16 mouse cellular contexts compared by ENCODE assay signal in the genomic region with DNA sequence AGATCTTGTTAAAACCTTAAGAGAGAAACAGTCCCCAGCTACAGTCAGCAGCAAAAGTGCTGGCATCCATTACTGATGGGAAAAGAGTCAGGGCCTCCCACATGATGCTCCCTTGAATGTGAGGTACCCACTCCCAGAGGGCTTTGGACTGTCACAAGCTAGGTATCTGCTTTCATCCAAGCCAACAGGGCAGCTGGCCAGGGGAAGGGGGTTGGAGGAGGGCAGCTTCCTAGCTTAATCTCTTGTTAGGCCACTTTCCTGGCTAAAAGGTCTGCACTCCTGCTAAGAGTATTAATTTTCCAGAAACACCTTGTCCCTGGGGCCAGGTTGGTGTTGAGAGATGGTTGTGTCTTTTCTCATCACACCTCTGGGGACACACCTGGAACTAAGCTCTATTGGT.
DNase-seq lines count a peak whose midpoint lies in the region; ATAC-seq and TF ChIP-seq lines count a peak whose summit lies in the region.
"Had no signal": no experiment of that assay in that cellular context is flagged by ENCODE, and none has a peak within 500 bp of the region (broad histone marks: within the 10 kb centered on the region; RNA-seq: fewer than 3 reads in every experiment).

No protein-coding gene starts in this region.

- no peak overlapping the region for H3K4me2 ChIP-seq in heart, embryonic 15.5 days
- H3K4me2 ChIP-seq in neural tube, embryonic 11.5 days (ENCODE audit: low read depth) = no peak overlapping the region
- H3K4me2 ChIP-seq in embryonic facial prominence, embryonic 12.5 days (replicated peaks) = no peak overlapping the region
- no peak overlapping the region for H3K4me2 ChIP-seq in midbrain, embryonic 13.5 days (replicated peaks)
- H3K4me2 ChIP-seq: lung, embryonic 14.5 days; neural tube, embryonic 12.5 days had no signal

- H3K9me3 ChIP-seq in heart, embryonic 15.5 days (replicated peaks) = no peaks in the 10 kb centered on the region
- no peaks in the 10 kb centered on the region for H3K9me3 ChIP-seq in neural tube, embryonic 11.5 days (ENCODE audit: control insufficient read depth, low read length)
- no peaks in the 10 kb centered on the region for H3K9me3 ChIP-seq in embryonic facial prominence, embryonic 12.5 days
- H3K9me3 ChIP-seq in midbrain, embryonic 13.5 days = no peaks in the 10 kb centered on the region
- H3K9me3 ChIP-seq: neural tube, embryonic 12.5 days had no signal

- H3K36me3 ChIP-seq in heart, embryonic 15.5 days = no peaks in the 10 kb centered on the region
- H3K36me3 ChIP-seq in heart, adult 2 months (ENCODE audit: control insufficient read depth, insufficient read depth, low read length) = no peaks in the 10 kb centered on the region
- H3K36me3 ChIP-seq in neural tube, embryonic 11.5 days (ENCODE audit: control insufficient read depth, insufficient read depth, low read length) = no peaks in the 10 kb centered on the region
- no peaks in the 10 kb centered on the region for H3K36me3 ChIP-seq in embryonic facial prominence, embryonic 12.5 days
- H3K36me3 ChIP-seq in midbrain, embryonic 13.5 days = no peaks in the 10 kb centered on the region
- H3K36me3 ChIP-seq: neural tube, embryonic 12.5 days had no signal

- peaks cover 23% of the 10 kb centered on the region for H3K4me1 ChIP-seq in heart, embryonic 15.5 days (replicated peaks)
- peaks cover 12% of the 10 kb centered on the region for H3K4me1 ChIP-seq in heart, adult 2 months (ENCODE audit: control insufficient read depth, insufficient read depth, low read length)
- H3K4me1 ChIP-seq in neural tube, embryonic 11.5 days (ENCODE audit: control insufficient read depth, insufficient read depth, low read length) = no peaks in the 10 kb centered on the region
- H3K4me1 ChIP-seq in embryonic facial prominence, embryonic 12.5 days = peaks cover 22% of the 10 kb centered on the region
- peaks cover 19% of the 10 kb centered on the region for H3K4me1 ChIP-seq in midbrain, embryonic 13.5 days (replicated peaks)

- peaks cover 6% of the 10 kb centered on the region; the same call in 1 of the 2 replicates for H3K27me3 ChIP-seq in heart, embryonic 15.5 days
- no peaks in the 10 kb centered on the region for H3K27me3 ChIP-seq in heart, adult 2 months (ENCODE audit: control insufficient read depth, insufficient read depth, low read length)
- no peaks in the 10 kb centered on the region for H3K27me3 ChIP-seq in neural tube, embryonic 11.5 days (ENCODE audit: control insufficient read depth, insufficient read depth, low read length)
- no peaks in the 10 kb centered on the region for H3K27me3 ChIP-seq in embryonic facial prominence, embryonic 12.5 days
- H3K27me3 ChIP-seq in midbrain, embryonic 13.5 days = no peaks in the 10 kb centered on the region
- H3K27me3 ChIP-seq: neural tube, embryonic 12.5 days had no signal

- H3K4me3 ChIP-seq in heart, embryonic 15.5 days = no peak overlapping the region
- H3K4me3 ChIP-seq in heart, adult 2 months = no peak overlapping the region
- no peak overlapping the region for H3K4me3 ChIP-seq in neural tube, embryonic 11.5 days (ENCODE audit: low read depth, low read length)
- H3K4me3 ChIP-seq in embryonic facial prominence, embryonic 12.5 days = no peak overlapping the region
- H3K4me3 ChIP-seq in midbrain, embryonic 13.5 days (replicated peaks) = no peak overlapping the region
- H3K4me3 ChIP-seq: erythroblast, embryonic 14.5 days; neural tube, embryonic 12.5 days had no signal

- no peaks in the 10 kb centered on the region for H3K79me2 ChIP-seq in heart, adult 2 months (replicated peaks; ENCODE audit: control insufficient read depth, insufficient read depth, low read length)

- H3K27ac ChIP-seq in heart, embryonic 15.5 days = peak overlapping the region; percentile 54; the same call in 1 of the 2 replicates
- no peak overlapping the region for H3K27ac ChIP-seq in heart, adult 2 months
- 0 out of 2 replicates have a peak overlapping the region, but pooled peaks have one; percentile 7 for H3K27ac ChIP-seq in neural tube, embryonic 11.5 days (ENCODE audit: low read depth, low read length)
- peak overlapping the region; percentile 24; the same call in 1 of the 2 replicates for H3K27ac ChIP-seq in embryonic facial prominence, embryonic 12.5 days
- no peak overlapping the region for H3K27ac ChIP-seq in midbrain, embryonic 13.5 days
- H3K27ac ChIP-seq: neural tube, embryonic 12.5 days had no signal

- 0 out of 2 replicates have a peak overlapping the region, but pooled peaks have one; percentile 21 for H3K9ac ChIP-seq in heart, embryonic 15.5 days
- no peak overlapping the region for H3K9ac ChIP-seq in heart, adult 2 months (ENCODE audit: low read depth, low read length)
- no peak overlapping the region for H3K9ac ChIP-seq in neural tube, embryonic 11.5 days (ENCODE audit: low read length)
- H3K9ac ChIP-seq in embryonic facial prominence, embryonic 12.5 days = no peak overlapping the region
- no peak overlapping the region for H3K9ac ChIP-seq in midbrain, embryonic 13.5 days (replicated peaks)
- H3K9ac ChIP-seq: lung, embryonic 14.5 days; neural tube, embryonic 12.5 days had no signal

- no peak for TF ChIP-seq EP300 in heart, adult 2 months (IDR thresholded peaks at IDR 0.05; ENCODE audit: insufficient read depth, low read depth, low read length)

- no peak for ATAC-seq in heart, embryonic 15.5 days (replicated peaks; ENCODE audit: insufficient number of reproducible peaks, insufficient read depth, low FRiP score, low read depth)
- ATAC-seq in neural tube, embryonic 11.5 days (ENCODE audit: insufficient read depth, low FRiP score, low TSS enrichment) = no peak
- ATAC-seq in embryonic facial prominence, embryonic 12.5 days (ENCODE audit: insufficient number of reproducible peaks, insufficient read depth, low FRiP score, low TSS enrichment) = no peak
- 0 out of 2 replicates have a peak, but pooled peaks have one; percentile 9 for ATAC-seq in midbrain, embryonic 13.5 days
- no peak for ATAC-seq in erythroblast, adult 5-6 weeks (replicated peaks; ENCODE audit: low FRiP score, poor library complexity, severe bottlenecking)

- no peak for TF ChIP-seq CTCF in heart, adult 2 months (IDR thresholded peaks at IDR 0.05)

- DNase-seq in heart, adult 2 months = no peak
- no peak for DNase-seq in neural tube, embryonic 11.5 days (ENCODE audit: low spot score)
- DNase-seq in neural tube, embryonic 10.5 days (ENCODE audit: extremely low spot score, low spot score) = no peak
- no peak for DNase-seq in adipocyte (ENCODE audit: low spot score)
- DNase-seq: adrenal gland, adult 2 months; cerebellum, postnatal 36 days; heart, postnatal 4 days; kidney, adult 11 months; liver had no signal

- intact Hi-C loops in heart, adult 2 months (cut with DNase I) = no loop called here

- TF ChIP-seq POLR2A in heart, adult 2 months (IDR thresholded peaks at IDR 0.05; ENCODE audit: insufficient read depth, low read depth, low read length) = no peak

Comparison
In these comparisons a context has a peak if more than half of its experiments do, and no peak if none do; other contexts are left out.
1. H3K27ac ChIP-seq: peak in heart, embryonic 15.5 days (single experiment), neural tube, embryonic 11.5 days (single experiment) and embryonic facial prominence, embryonic 12.5 days (single experiment); none in heart, adult 2 months (single experiment) and midbrain, embryonic 13.5 days (single experiment).